Mouse (Mus musculus): ENCODE measurements at regions not wholly inside any gene's neighbourhood (a gene's known extent, or its start where the extent isn't known, plus 50 kb on each side); places are given as distances from the start of the nearest gene placed in this dataset.

GRCm38 (mm10) chr12:62404558-62404957, 881.6 kb downstream of the Lrfn5 start:
- H3K4me3 ChIP-seq (ENCODE audit: low read depth, low read length): no peak overlapping the region
- no peaks in the 10 kb centered on the region for H3K9me3 ChIP-seq (ENCODE audit: control insufficient read depth, low read length)
- H3K27me3 ChIP-seq (ENCODE audit: control insufficient read depth, insufficient read depth, low read length): no peaks in the 10 kb centered on the region
- no peak overlapping the region for H3K9ac ChIP-seq (ENCODE audit: low read depth, low read length)
- no peak overlapping the region for H3K4me2 ChIP-seq (replicated peaks; ENCODE audit: low read depth, low read length)
- WGBS: 63% methylated on average over 2 of the region's 2 CpGs
- no peak overlapping the region for H3K27ac ChIP-seq (ENCODE audit: low read depth, low read length)
- ATAC-seq (ENCODE audit: low FRiP score) (no peak), DNase-seq (ENCODE audit: low spot score) (no peak)
- H3K36me3 ChIP-seq (ENCODE audit: control insufficient read depth, insufficient read depth, low read length): no peaks in the 10 kb centered on the region
- H3K4me1 ChIP-seq (replicated peaks; ENCODE audit: control insufficient read depth, insufficient read depth, low read length): no peaks in the 10 kb centered on the region

- Histone ChIP-seq H3K4me2 (replicated peaks; ENCODE audit: low read depth, low read length) (no peak overlapping the region), H3K4me1 (replicated peaks; ENCODE audit: control insufficient read depth, insufficient read depth, low read length) (no peaks in the 10 kb centered on the region), H3K27ac (ENCODE audit: low read depth, low read length) (no peak overlapping the region), H3K9me3 (ENCODE audit: control insufficient read depth, low read length) (no peaks in the 10 kb centered on the region), H3K4me3 (ENCODE audit: low read depth, low read length) (no peak overlapping the region), H3K9ac (ENCODE audit: low read depth, low read length) (no peak overlapping the region), H3K27me3 (ENCODE audit: control insufficient read depth, insufficient read depth, low read length) (no peaks in the 10 kb centered on the region), H3K36me3 (ENCODE audit: control insufficient read depth, insufficient read depth, low read length) (no peaks in the 10 kb centered on the region)
- ATAC-seq (ENCODE audit: low FRiP score) (no peak), DNase-seq (ENCODE audit: low spot score) (no peak)
- WGBS: 78% methylated on average over 2 of the region's 2 CpGs
Measured at GRCm38 (mm10) chr12:62428692-62429091, 905.7 kb downstream of the Lrfn5 start.

GRCm38 (mm10) chr12:62450618-62451017, 927.7 kb downstream of the Lrfn5 start:
- Histone ChIP-seq H3K36me3 (ENCODE audit: control insufficient read depth, insufficient read depth, low read length) (no peaks in the 10 kb centered on the region), H3K4me3 (ENCODE audit: low read depth, low read length) (no peak overlapping the region), H3K27me3 (ENCODE audit: control insufficient read depth, insufficient read depth, low read length) (no peaks in the 10 kb centered on the region), H3K4me2 (replicated peaks; ENCODE audit: low read depth, low read length) (no peak overlapping the region), H3K4me1 (replicated peaks; ENCODE audit: control insufficient read depth, insufficient read depth, low read length) (no peaks in the 10 kb centered on the region), H3K9me3 (ENCODE audit: control insufficient read depth, low read length) (no peaks in the 10 kb centered on the region), H3K9ac (ENCODE audit: low read depth, low read length) (no peak overlapping the region), H3K27ac (ENCODE audit: low read depth, low read length) (no peak overlapping the region)
- ATAC-seq (ENCODE audit: low FRiP score) (no peak), DNase-seq (ENCODE audit: low spot score) (no peak)
- WGBS: 91% methylated on average over 1 of the region's 1 CpGs

- H3K27me3 ChIP-seq (ENCODE audit: control insufficient read depth, insufficient read depth, low read length): no peaks in the 10 kb centered on the region
- H3K9ac ChIP-seq (ENCODE audit: low read depth, low read length): no peak overlapping the region
- DNase-seq (ENCODE audit: low spot score): no peak
- no peak overlapping the region for H3K4me2 ChIP-seq (replicated peaks; ENCODE audit: low read depth, low read length)
- H3K36me3 ChIP-seq (ENCODE audit: control insufficient read depth, insufficient read depth, low read length): no peaks in the 10 kb centered on the region
- WGBS: 86% methylated on average over 3 of the region's 3 CpGs
- H3K4me3 ChIP-seq (ENCODE audit: low read depth, low read length): no peak overlapping the region
- H3K9me3 ChIP-seq (ENCODE audit: control insufficient read depth, low read length): no peaks in the 10 kb centered on the region
- H3K4me1 ChIP-seq (replicated peaks; ENCODE audit: control insufficient read depth, insufficient read depth, low read length): no peaks in the 10 kb centered on the region
- no peak overlapping the region for H3K27ac ChIP-seq (ENCODE audit: low read depth, low read length)
- ATAC-seq (ENCODE audit: low FRiP score): no peak
Measured at GRCm38 (mm10) chr12:62483382-62483781, 960.4 kb downstream of the Lrfn5 start.

GRCm38 (mm10) chr12:62528524-62528923, 1005.6 kb downstream of the Lrfn5 start:
- Histone ChIP-seq H3K27me3 (ENCODE audit: control insufficient read depth, insufficient read depth, low read length) (no peaks in the 10 kb centered on the region), H3K4me2 (replicated peaks; ENCODE audit: low read depth, low read length) (no peak overlapping the region), H3K9me3 (ENCODE audit: control insufficient read depth, low read length) (no peaks in the 10 kb centered on the region), H3K36me3 (ENCODE audit: control insufficient read depth, insufficient read depth, low read length) (no peaks in the 10 kb centered on the region), H3K4me3 (ENCODE audit: low read depth, low read length) (no peak overlapping the region), H3K4me1 (replicated peaks; ENCODE audit: control insufficient read depth, insufficient read depth, low read length) (no peaks in the 10 kb centered on the region), H3K27ac (ENCODE audit: low read depth, low read length) (no peak overlapping the region), H3K9ac (ENCODE audit: low read depth, low read length) (no peak overlapping the region)
- ATAC-seq (ENCODE audit: low FRiP score) (0 out of 2 replicates have a peak, but pooled peaks have one; percentile 14), DNase-seq (ENCODE audit: low spot score) (no peak)
- WGBS: 49% methylated on average over 1 of the region's 1 CpGs

GRCm38 (mm10) chr12:62552384-62552783, 1029.4 kb downstream of the Lrfn5 start:
- H3K4me1 ChIP-seq (replicated peaks; ENCODE audit: control insufficient read depth, insufficient read depth, low read length): no peaks in the 10 kb centered on the region
- ATAC-seq (ENCODE audit: low FRiP score): no peak
- WGBS: 83% methylated on average over 2 of the region's 2 CpGs
- no peaks in the 10 kb centered on the region for H3K36me3 ChIP-seq (ENCODE audit: control insufficient read depth, insufficient read depth, low read length)
- no peaks in the 10 kb centered on the region for H3K9me3 ChIP-seq (ENCODE audit: control insufficient read depth, low read length)
- no peak overlapping the region for H3K9ac ChIP-seq (ENCODE audit: low read depth, low read length)
- no peak overlapping the region for H3K4me3 ChIP-seq (ENCODE audit: low read depth, low read length)
- no peak overlapping the region for H3K27ac ChIP-seq (ENCODE audit: low read depth, low read length)
- H3K27me3 ChIP-seq (ENCODE audit: control insufficient read depth, insufficient read depth, low read length): no peaks in the 10 kb centered on the region
- no peak for DNase-seq (ENCODE audit: low spot score)
- H3K4me2 ChIP-seq (replicated peaks; ENCODE audit: low read depth, low read length): no peak overlapping the region

GRCm38 (mm10) chr12:62554622-62555021, 1031.7 kb downstream of the Lrfn5 start:
- no peak for DNase-seq (ENCODE audit: low spot score)
- no peaks in the 10 kb centered on the region for H3K9me3 ChIP-seq (ENCODE audit: control insufficient read depth, low read length)
- H3K27me3 ChIP-seq (ENCODE audit: control insufficient read depth, insufficient read depth, low read length): no peaks in the 10 kb centered on the region
- no peak overlapping the region for H3K27ac ChIP-seq (ENCODE audit: low read depth, low read length)
- no peaks in the 10 kb centered on the region for H3K4me1 ChIP-seq (replicated peaks; ENCODE audit: control insufficient read depth, insufficient read depth, low read length)
- no peak overlapping the region for H3K4me3 ChIP-seq (ENCODE audit: low read depth, low read length)
- H3K4me2 ChIP-seq (replicated peaks; ENCODE audit: low read depth, low read length): no peak overlapping the region
- H3K9ac ChIP-seq (ENCODE audit: low read depth, low read length): no peak overlapping the region
- H3K36me3 ChIP-seq (ENCODE audit: control insufficient read depth, insufficient read depth, low read length): no peaks in the 10 kb centered on the region
- ATAC-seq (ENCODE audit: low FRiP score): no peak

- H3K27me3 ChIP-seq (ENCODE audit: control insufficient read depth, insufficient read depth, low read length): no peaks in the 10 kb centered on the region
- no peak for DNase-seq (ENCODE audit: low spot score)
- ATAC-seq (ENCODE audit: low FRiP score): no peak
- H3K4me1 ChIP-seq (replicated peaks; ENCODE audit: control insufficient read depth, insufficient read depth, low read length): no peaks in the 10 kb centered on the region
- H3K4me2 ChIP-seq (replicated peaks; ENCODE audit: low read depth, low read length): no peak overlapping the region
- no peaks in the 10 kb centered on the region for H3K36me3 ChIP-seq (ENCODE audit: control insufficient read depth, insufficient read depth, low read length)
- no peaks in the 10 kb centered on the region for H3K9me3 ChIP-seq (ENCODE audit: control insufficient read depth, low read length)
- H3K27ac ChIP-seq (ENCODE audit: low read depth, low read length): no peak overlapping the region
- no peak overlapping the region for H3K4me3 ChIP-seq (ENCODE audit: low read depth, low read length)
- H3K9ac ChIP-seq (ENCODE audit: low read depth, low read length): no peak overlapping the region
- WGBS: 89% methylated on average over 5 of the region's 5 CpGs
Measured at GRCm38 (mm10) chr12:62563799-62564198, 1040.8 kb downstream of the Lrfn5 start.

All from hindbrain, embryonic 11.5 days (tissue).